Mouse (Mus musculus): ENCODE data around the gene Fam192a. TPM values are rescaled to one million over a fixed set of nuclear protein-coding genes. Genes with fewer than 3 reads are reported as not detected.

Fam192a gene
- polyA plus RNA-seq, 1 experiment from 2014 or later: 149 TPM

- H3K36me3 ChIP-seq (ENCODE audit: inconsistent target): peaks cover 2% of the 10 kb centered on the region
- H3K27ac ChIP-seq: no peak overlapping the region
- 24% methylated on average over 1 of the region's 1 CpGs for WGBS (ENCODE audit: missing documents)
- peaks cover 99% of the 10 kb centered on the region for H3K79me2 ChIP-seq (ENCODE audit: inconsistent target)
- no peak overlapping the region for H3K4me3 ChIP-seq (ENCODE audit: inconsistent target)
Measured at GRCm38 (mm10) chr8:94594211-94594610, 7.6 kb downstream of the Fam192a start.

DNA sequence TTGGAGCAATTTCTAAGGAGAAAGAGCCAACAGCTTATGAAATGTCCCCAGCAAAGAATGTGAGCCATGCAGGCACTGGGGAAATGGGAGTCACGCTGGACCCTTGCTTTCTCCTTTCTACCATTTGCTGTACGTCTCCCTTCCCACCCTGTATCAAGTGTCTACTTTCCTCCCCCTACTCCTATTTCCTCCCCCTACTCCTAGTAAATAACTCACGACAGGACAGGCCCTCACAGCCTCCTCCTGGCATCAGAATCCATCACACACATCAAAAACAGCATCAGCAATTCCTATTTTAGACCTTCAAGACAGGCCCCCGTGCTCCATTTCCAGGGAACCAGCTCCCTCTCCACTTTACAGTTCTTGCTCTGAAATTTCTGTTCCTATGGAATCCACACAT is 10.1 kb downstream of the Fam192a start:
- peaks cover 28% of the 10 kb centered on the region for H3K36me3 ChIP-seq (ENCODE audit: inconsistent target)

GRCm38 (mm10) chr8:94584238-94584817 is 17.5 kb downstream of the Fam192a start:
- Histone ChIP-seq H3K79me2 (ENCODE audit: inconsistent target) (peaks cover 4% of the 10 kb centered on the region; the same call in 1 of the 2 replicates), H3K4me3 (ENCODE audit: inconsistent target) (no peak overlapping the region), H3K27ac (no peak overlapping the region), H3K36me3 (ENCODE audit: inconsistent target) (peaks cover 82% of the 10 kb centered on the region)
- WGBS (ENCODE audit: missing documents): 20% methylated on average over 4 of the region's 4 CpGs

More for the DNA sequence above, 10.1 kb downstream of the Fam192a start:
- H3K4me3 ChIP-seq (ENCODE audit: inconsistent target): no peak overlapping the region
- no peak overlapping the region for H3K27ac ChIP-seq
- 96% methylated on average over 4 of the region's 4 CpGs for WGBS (ENCODE audit: missing documents)
- H3K79me2 ChIP-seq (ENCODE audit: inconsistent target): peaks cover 77% of the 10 kb centered on the region

DNA sequence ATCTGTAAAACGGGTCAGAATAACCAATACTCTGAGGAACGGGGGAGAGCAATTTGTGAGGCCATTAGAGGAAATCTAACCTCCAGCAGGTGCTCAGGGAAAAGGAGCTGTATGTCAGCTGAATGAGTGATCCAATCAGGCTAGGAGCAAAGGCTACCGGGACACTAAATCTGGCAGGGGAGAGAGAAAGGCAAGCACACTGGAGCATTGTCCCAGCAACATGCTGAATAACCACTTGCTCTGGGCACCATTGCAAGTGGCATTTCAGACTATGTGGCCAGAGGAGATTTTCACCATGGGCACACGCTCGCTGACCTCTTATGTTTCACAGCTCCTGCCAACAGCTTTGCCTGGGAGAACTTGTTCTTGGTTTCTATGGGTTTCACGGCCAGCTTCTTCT is 19.2 kb downstream of the Fam192a start:
- H3K27ac ChIP-seq: no peak overlapping the region
- no peaks in the 10 kb centered on the region for H3K79me2 ChIP-seq (ENCODE audit: inconsistent target)
- no peak overlapping the region for H3K4me3 ChIP-seq (ENCODE audit: inconsistent target)
- 91% methylated on average over 5 of the region's 6 CpGs for WGBS (ENCODE audit: missing documents)
- peaks cover 81% of the 10 kb centered on the region for H3K36me3 ChIP-seq (ENCODE audit: inconsistent target)

- Histone ChIP-seq H3K27ac (no peak overlapping the region), H3K36me3 (ENCODE audit: inconsistent target) (peaks cover 80% of the 10 kb centered on the region), H3K79me2 (ENCODE audit: inconsistent target) (no peaks in the 10 kb centered on the region), H3K4me3 (ENCODE audit: inconsistent target) (no peak overlapping the region)
- WGBS (ENCODE audit: missing documents): 79% methylated on average over 7 of the region's 7 CpGs
Measured at GRCm38 (mm10) chr8:94581820-94582483, 19.8 kb downstream of the Fam192a start.

DNA sequence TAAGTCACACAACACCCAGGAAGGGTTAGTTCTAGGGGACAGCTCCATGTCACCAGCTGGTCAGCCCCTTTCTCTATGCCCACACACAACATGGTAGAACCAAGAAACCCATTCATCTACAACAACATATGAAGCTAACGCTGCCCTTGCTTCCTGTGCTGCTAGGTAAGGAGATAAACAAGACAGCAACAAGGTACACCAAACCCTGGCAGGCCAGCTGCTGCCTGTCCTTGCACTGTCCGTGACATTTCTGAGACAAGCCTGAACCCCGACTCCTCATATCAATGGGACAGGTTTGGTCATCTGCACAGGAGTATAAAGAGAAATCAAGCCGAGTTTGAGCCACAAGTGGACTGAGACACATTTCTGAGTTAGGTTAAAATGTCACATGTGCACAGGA is 26.6 kb downstream of the Fam192a start:
- Histone ChIP-seq H3K27ac (no peak overlapping the region), H3K79me2 (ENCODE audit: inconsistent target) (no peaks in the 10 kb centered on the region), H3K4me3 (ENCODE audit: inconsistent target) (no peak overlapping the region), H3K36me3 (ENCODE audit: inconsistent target) (peaks cover 70% of the 10 kb centered on the region)
- 89% methylated on average over 4 of the region's 4 CpGs for WGBS (ENCODE audit: missing documents)

DNA sequence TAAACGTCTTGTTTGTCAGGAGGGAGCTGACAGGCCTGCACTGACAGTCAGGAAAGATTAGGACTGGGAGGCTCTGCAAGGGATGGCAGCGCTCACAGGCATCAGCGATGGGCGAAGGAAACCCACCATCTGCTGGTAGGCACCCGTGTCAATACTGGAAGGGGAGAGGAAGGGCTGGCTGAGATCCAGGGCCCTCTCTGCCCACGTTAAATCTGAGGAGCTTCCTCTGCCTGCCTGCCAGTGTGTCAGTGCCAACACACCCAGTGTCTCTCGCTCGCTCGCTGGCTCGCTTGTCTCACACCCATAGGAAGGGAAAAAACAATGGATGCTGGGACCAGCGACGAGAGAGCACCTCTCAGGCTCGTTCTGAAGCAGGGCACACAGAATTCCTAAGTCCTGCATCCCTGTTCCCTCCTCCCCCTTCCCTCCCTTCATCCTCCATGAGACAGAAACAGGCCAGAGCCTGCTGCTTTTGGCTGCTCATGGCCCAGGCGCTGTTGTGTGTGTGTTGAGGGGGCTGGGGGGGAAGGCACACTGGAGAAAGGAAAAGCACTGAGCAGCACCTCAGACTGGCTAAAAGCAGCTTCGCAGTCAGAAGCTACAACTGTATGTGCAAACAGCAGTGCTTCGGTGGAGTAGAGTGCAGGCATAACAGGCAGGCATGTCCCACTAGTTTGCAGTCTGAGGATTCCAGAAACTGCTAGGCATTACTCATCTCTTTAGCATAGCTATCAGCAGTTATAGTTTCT is 27.5 kb downstream of the Fam192a start:
- H3K79me2 ChIP-seq (ENCODE audit: inconsistent target): no peaks in the 10 kb centered on the region
- no peak overlapping the region for H3K27ac ChIP-seq
- H3K36me3 ChIP-seq (ENCODE audit: inconsistent target): peaks cover 63% of the 10 kb centered on the region
- no peak overlapping the region for H3K4me3 ChIP-seq (ENCODE audit: inconsistent target)
- 83% methylated on average over 15 of the region's 16 CpGs for WGBS (ENCODE audit: missing documents)

GRCm38 (mm10) chr8:94571896-94572295 is 29.9 kb downstream of the Fam192a start:
- peaks cover 40% of the 10 kb centered on the region for H3K36me3 ChIP-seq (ENCODE audit: inconsistent target)
- no peak overlapping the region for H3K4me3 ChIP-seq (ENCODE audit: inconsistent target)
- 60% methylated on average over 2 of the region's 2 CpGs for WGBS (ENCODE audit: missing documents)
- no peaks in the 10 kb centered on the region for H3K79me2 ChIP-seq (ENCODE audit: inconsistent target)
- no peak overlapping the region for H3K27ac ChIP-seq

DNA sequence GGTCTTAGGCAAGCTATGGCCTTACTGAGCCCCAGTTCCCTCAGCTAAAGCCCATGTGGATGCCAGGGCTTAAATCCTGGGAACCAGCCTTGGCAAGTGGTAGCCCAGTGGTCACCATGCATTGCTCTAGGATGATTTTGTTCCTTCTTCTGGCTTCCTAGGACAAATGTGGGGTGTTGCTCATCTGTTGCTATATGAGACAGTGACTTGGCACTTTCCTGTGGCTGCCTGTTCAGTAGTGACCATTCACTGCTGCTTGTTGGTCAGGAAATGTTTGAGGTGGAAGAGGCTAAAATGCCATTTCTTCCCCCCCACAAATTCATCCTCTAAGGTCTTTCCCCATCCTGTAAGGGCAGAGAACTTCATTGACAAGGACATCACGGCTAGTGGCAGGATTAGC is 32.4 kb downstream of the Fam192a start:
- no peak overlapping the region for H3K27ac ChIP-seq
- H3K79me2 ChIP-seq (ENCODE audit: inconsistent target): no peaks in the 10 kb centered on the region
- WGBS (ENCODE audit: missing documents): 78% methylated on average over 1 of the region's 1 CpGs
- no peak overlapping the region for H3K4me3 ChIP-seq (ENCODE audit: inconsistent target)
- H3K36me3 ChIP-seq (ENCODE audit: inconsistent target): peaks cover 25% of the 10 kb centered on the region; the same call in 1 of the 2 replicates

- peaks cover 15% of the 10 kb centered on the region; the same call in 1 of the 2 replicates for H3K36me3 ChIP-seq (ENCODE audit: inconsistent target)
- 95% methylated on average over 8 of the region's 8 CpGs for WGBS (ENCODE audit: missing documents)
Measured at GRCm38 (mm10) chr8:94568098-94568497, 33.7 kb downstream of the Fam192a start.

GRCm38 (mm10) chr8:94567159-94567849 is 34.5 kb downstream of the Fam192a start:
- 96% methylated on average over 8 of the region's 8 CpGs for WGBS (ENCODE audit: missing documents)
- Histone ChIP-seq H3K36me3 (ENCODE audit: inconsistent target) (peaks cover 13% of the 10 kb centered on the region; the same call in 1 of the 2 replicates), H3K4me3 (ENCODE audit: inconsistent target) (no peak overlapping the region), H3K27ac (no peak overlapping the region), H3K79me2 (ENCODE audit: inconsistent target) (no peaks in the 10 kb centered on the region)

More at GRCm38 (mm10) chr8:94568098-94568497, 33.7 kb downstream of the Fam192a start:
- Histone ChIP-seq H3K79me2 (ENCODE audit: inconsistent target) (no peaks in the 10 kb centered on the region), H3K27ac (no peak overlapping the region), H3K4me3 (ENCODE audit: inconsistent target) (no peak overlapping the region)

GRCm38 (mm10) chr8:94566446-94567158 is 35.2 kb downstream of the Fam192a start:
- Histone ChIP-seq H3K4me3 (ENCODE audit: inconsistent target) (no peak overlapping the region), H3K79me2 (ENCODE audit: inconsistent target) (no peaks in the 10 kb centered on the region), H3K27ac (no peak overlapping the region), H3K36me3 (ENCODE audit: inconsistent target) (peaks cover 13% of the 10 kb centered on the region; the same call in 1 of the 2 replicates)
- 89% methylated on average over 14 of the region's 15 CpGs for WGBS (ENCODE audit: missing documents)

DNA sequence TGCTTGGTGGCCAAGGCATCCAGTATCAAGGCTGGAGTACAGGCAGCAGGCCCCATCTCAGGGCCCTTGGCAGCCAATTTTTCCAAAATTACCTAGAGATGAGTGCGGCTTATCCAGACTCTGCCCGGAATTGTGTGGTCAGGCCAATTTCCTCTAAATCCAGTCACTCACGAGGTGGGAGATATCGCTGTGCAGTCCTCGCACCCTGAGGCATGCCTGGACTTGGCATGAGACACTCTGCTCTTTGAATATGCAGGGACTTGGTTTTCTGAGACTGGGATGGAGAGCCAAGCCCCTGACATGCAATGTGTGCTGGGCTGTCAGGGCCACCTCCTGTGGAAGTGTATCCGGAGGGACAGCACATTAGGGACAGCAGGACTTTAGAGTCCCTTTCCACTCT is 35.8 kb downstream of the Fam192a start:
- Histone ChIP-seq H3K36me3 (ENCODE audit: inconsistent target) (peaks cover 16% of the 10 kb centered on the region; the same call in 1 of the 2 replicates), H3K27ac (no peak overlapping the region), H3K4me3 (ENCODE audit: inconsistent target) (no peak overlapping the region), H3K79me2 (ENCODE audit: inconsistent target) (no peaks in the 10 kb centered on the region)
- 98% methylated on average over 6 of the region's 6 CpGs for WGBS (ENCODE audit: missing documents)

GRCm38 (mm10) chr8:94564421-94564820 is 37.4 kb downstream of the Fam192a start:
- Histone ChIP-seq H3K36me3 (ENCODE audit: inconsistent target) (peaks cover 26% of the 10 kb centered on the region; the same call in 1 of the 2 replicates), H3K79me2 (ENCODE audit: inconsistent target) (no peaks in the 10 kb centered on the region), H3K4me3 (ENCODE audit: inconsistent target) (no peak overlapping the region), H3K27ac (no peak overlapping the region)

Measured in macrophage (primary cell).